Comparison of ENCODE assay signal across 8 mouse cellular contexts in the genomic region with DNA sequence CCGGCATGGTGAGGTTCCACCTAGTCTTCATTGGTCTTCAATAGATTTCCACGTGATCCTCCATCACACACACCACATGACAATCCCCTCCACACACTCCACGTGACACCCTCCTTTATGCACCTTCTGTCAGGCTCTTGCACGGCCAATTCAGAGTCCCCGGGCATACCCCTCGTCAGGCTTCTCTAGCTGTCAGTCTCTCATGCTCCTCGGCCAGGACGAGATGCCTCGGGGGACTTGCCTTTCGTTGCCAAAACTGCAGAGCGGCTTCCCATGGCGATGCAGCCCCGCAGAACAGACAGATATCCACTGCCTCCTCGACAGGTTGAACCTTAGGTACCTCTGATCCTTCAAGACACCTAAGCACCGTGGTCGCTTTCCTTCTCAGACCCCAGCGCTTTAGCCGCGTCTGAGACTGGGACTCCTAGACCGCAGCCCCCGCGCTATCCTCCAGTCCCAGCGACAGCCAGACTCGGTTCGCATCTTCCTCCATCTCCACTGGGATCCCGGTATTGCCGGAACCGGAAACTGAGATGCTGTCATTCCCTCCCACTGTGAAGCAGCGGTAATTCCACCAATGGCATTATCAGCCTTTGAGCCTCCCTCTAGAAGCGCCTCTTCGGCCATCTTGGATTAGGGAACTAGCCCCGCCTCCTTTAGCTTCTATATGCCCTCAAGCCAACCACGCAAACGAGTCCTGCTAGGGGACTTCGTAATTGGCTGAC. TPM values are rescaled to one million over a fixed set of nuclear protein-coding genes. Genes with fewer than 3 reads are reported as not detected.
DNase-seq lines count a peak whose midpoint lies in the region; ATAC-seq lines count a peak whose summit lies in the region.

Slc25a44 (minus strand) TSS at position 535 of the 725 bp plus-strand sequence.

- H3K4me3 ChIP-seq in hindbrain, embryonic 15.5 days, result peak within 1 kb of the TSS; percentile 84

- H3K4me2 ChIP-seq in hindbrain, embryonic 15.5 days, result peak within 1 kb of the TSS; percentile 88

- no peaks in the 10 kb centered on the region for H3K9me3 ChIP-seq in hindbrain, embryonic 15.5 days

- H3K36me3 ChIP-seq in hindbrain, embryonic 15.5 days, result peaks cover 13% of the 10 kb centered on the region

- peak; percentile 94 for DNase-seq in T-cell, adult 2 months (ENCODE audit: low spot score)
- peak; percentile 92 to 95 for DNase-seq in cerebellum, postnatal 36 days
- peak; percentile 89 to 96 for DNase-seq in frontal cortex, postnatal 36 days (ENCODE audit: low spot score in 2 of 2)
- DNase-seq in left cerebral cortex, adult 11 months (ENCODE audit: low spot score), result peak; percentile 93
- DNase-seq in lung, postnatal 4 days, result peak; percentile 94 to 98
- peak; percentile 96 for DNase-seq in retina, postnatal 7 days (ENCODE audit: low read depth, low spot score)
- DNase-seq in urinary bladder, adult 2 months (ENCODE audit: low spot score), result peak; percentile 61

- peak within 1 kb of the TSS; percentile 79 for H3K9ac ChIP-seq in hindbrain, embryonic 15.5 days

- H3K4me1 ChIP-seq in hindbrain, embryonic 15.5 days (replicated peaks), result peaks cover 32% of the 10 kb centered on the region

- H3K27ac ChIP-seq in hindbrain, embryonic 15.5 days (replicated peaks), result peak within 1 kb of the TSS; percentile 84

- peak; percentile 96 for ATAC-seq in hindbrain, embryonic 15.5 days (ENCODE audit: low FRiP score, low read depth)

- WGBS in hindbrain, embryonic 15.5 days, result under 1% methylated on average over 35 of the region's 35 CpGs

- H3K27me3 ChIP-seq in hindbrain, embryonic 15.5 days, result no peaks in the 10 kb centered on the region

RNA-seq across cellular contexts. Expression of gene Slc25a44, which starts in this region (rescaled TPM):
- polyA plus RNA-seq in hindbrain, embryonic 15.5 days (2015; fragmentation: Nextera tagmentation; extraction: Ambion mirVana), result 34.7 and 40.4 TPM in 2 replicates
- 18.7 and 19.8 TPM in 2 replicates for polyA plus RNA-seq in urinary bladder, adult 2 months (2012; rRNA removed)

Comparison
In these comparisons a context has a peak if more than half of its experiments do, and no peak if none do; other contexts are left out.
1. Peak in every context shown above with its lines: DNase-seq, ATAC-seq, H3K4me3 ChIP-seq and H3K27ac ChIP-seq.